1 mouse cellular context compared by ENCODE assay signal in genomic region chr4:117914591-117915442, GRCm38 (mm10).
TF ChIP-seq lines count a peak whose summit lies in the region.

Gene Ipo13, minus strand, starts transcription at chr4:117914999.

TF ChIP-seq in CH12.LX, 34 proteins besides CTCF, POLR2A, EP300 and RAD21 (continued from another document):
- TF ChIP-seq KAT2A (IDR thresholded peaks at IDR 0.05; ENCODE audit: insufficient replicate concordance, low read length) = peak; percentile 96
- peak; percentile 44; the same call in 1 of the 2 replicates for TF ChIP-seq NRF1 (IDR thresholded peaks at IDR 0.05; ENCODE audit: low read depth, low read length)
- TF ChIP-seq JUN (IDR thresholded peaks at IDR 0.05; ENCODE audit: insufficient read depth, low read depth, low read length) = no peak
- no peak for TF ChIP-seq ZC3H11A (IDR thresholded peaks at IDR 0.05; ENCODE audit: low read depth, low read length)
- TF ChIP-seq POLR2AphosphoS2 (IDR thresholded peaks at IDR 0.05; ENCODE audit: low read depth, low read length) = 0 out of 2 replicates have a peak, but pooled peaks have one; percentile 78
- peak; percentile 43; the same call in 1 of the 2 replicates for TF ChIP-seq TBP (conservative IDR thresholded peaks at IDR 0.05; ENCODE audit: low read depth, low read length)
- peak; percentile 66; the same call in 1 of the 2 replicates for TF ChIP-seq MAZ (IDR thresholded peaks at IDR 0.05; ENCODE audit: low read depth, low read length)
- TF ChIP-seq CHD2 (IDR thresholded peaks at IDR 0.05; ENCODE audit: low read length) = no peak
- TF ChIP-seq BHLHE40 (IDR thresholded peaks at IDR 0.05; ENCODE audit: low read depth, low read length) = peak; percentile 89
- TF ChIP-seq NELFE (IDR thresholded peaks at IDR 0.05; ENCODE audit: low read depth, low read length) = 0 out of 2 replicates have a peak, but pooled peaks have one; percentile 69
- TF ChIP-seq MAX (IDR thresholded peaks at IDR 0.05; ENCODE audit: low read length) = peak; percentile 100
- TF ChIP-seq SMC3 (IDR thresholded peaks at IDR 0.05; ENCODE audit: low read depth, low read length) = no peak
- peak; percentile 99 for TF ChIP-seq MYC (IDR thresholded peaks at IDR 0.05; ENCODE audit: low read depth, low read length)
- TF ChIP-seq ZNF384 (IDR thresholded peaks at IDR 0.05; ENCODE audit: low read depth, low read length) = no peak
- TF ChIP-seq RCOR1 (conservative IDR thresholded peaks at IDR 0.05; ENCODE audit: low read depth, low read length) = no peak
- 0 out of 2 replicates have a peak, but pooled peaks have one; percentile 24 for TF ChIP-seq IRF4 (IDR thresholded peaks at IDR 0.05; ENCODE audit: low read depth, low read length)
- TF ChIP-seq CHD1 (IDR thresholded peaks at IDR 0.05; ENCODE audit: low read depth, low read length) = no peak
- peak; percentile 49; the same call in 1 of the 2 replicates for TF ChIP-seq USF2 (conservative IDR thresholded peaks at IDR 0.05; ENCODE audit: low read depth, low read length)
- no peak for TF ChIP-seq ZKSCAN1 (IDR thresholded peaks at IDR 0.05; ENCODE audit: borderline replicate concordance, low read depth, low read length)
- TF ChIP-seq ELF1 (IDR thresholded peaks at IDR 0.05; ENCODE audit: low read depth, low read length) = peak; percentile 90
- no peak for TF ChIP-seq MAFK (IDR thresholded peaks at IDR 0.05; ENCODE audit: insufficient replicate concordance, low read length)
- TF ChIP-seq PAX5 (IDR thresholded peaks at IDR 0.05; ENCODE audit: low read length) = no peak
- peak; percentile 73 for TF ChIP-seq USF1 (IDR thresholded peaks at IDR 0.05; ENCODE audit: low read depth, low read length)
